In the genomic region with DNA sequence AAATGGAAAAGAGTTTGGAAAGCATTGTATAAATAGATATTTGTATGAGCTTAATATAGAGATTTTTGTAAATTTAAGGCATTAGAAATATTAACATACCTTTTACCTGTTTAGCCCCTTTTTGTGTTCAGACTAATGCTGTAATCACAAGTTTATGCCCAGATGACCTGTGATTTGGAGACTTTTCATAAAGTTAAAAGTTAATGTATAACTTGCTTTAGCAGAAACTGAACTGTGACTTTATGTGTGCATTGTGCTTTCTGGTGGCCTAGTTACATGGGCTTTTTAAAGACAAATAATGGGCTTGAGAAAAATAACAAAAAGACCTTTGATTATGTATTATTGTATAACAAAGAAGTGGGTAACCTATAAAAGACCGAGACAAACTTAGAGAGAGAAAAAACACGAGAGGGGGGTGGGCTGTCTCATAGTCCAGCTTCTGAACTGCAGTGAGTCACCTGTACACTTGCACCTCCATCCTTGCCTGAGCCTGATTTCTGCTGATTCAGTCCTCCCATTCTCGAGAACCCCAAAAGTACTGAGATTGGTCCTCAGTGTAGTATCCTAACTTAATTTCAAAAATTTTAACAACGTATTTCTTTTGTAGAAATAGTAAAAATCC, we compare ENCODE assay signal across 28 mouse cellular contexts.
A peak's percentile ranks its signal among the peaks of the same experiment; 100 is the strongest.
DNase-seq lines count a peak whose midpoint lies in the region; ATAC-seq and TF ChIP-seq lines count a peak whose summit lies in the region.
"Had no signal": no experiment of that assay in that cellular context is flagged by ENCODE, and none has a peak within 500 bp of the region (broad histone marks: within the 10 kb centered on the region; RNA-seq: fewer than 3 reads in every experiment).

No protein-coding gene starts in this region.

- intact Hi-C loops in gastrocnemius, postnatal 14 days (cut with DNase I; ENCODE audit: low total_unique reads): no loop called here

- no peaks in the 10 kb centered on the region for H3K4me1 ChIP-seq in kidney, embryonic 15.5 days
- no peaks in the 10 kb centered on the region for H3K4me1 ChIP-seq in stomach, embryonic 14.5 days (ENCODE audit: control insufficient read depth, insufficient read depth, low read length)
- no peaks in the 10 kb centered on the region for H3K4me1 ChIP-seq in stomach, postnatal 0 days (replicated peaks; ENCODE audit: control insufficient read depth, insufficient read depth)
- H3K4me1 ChIP-seq in intestine, postnatal 0 days (replicated peaks; ENCODE audit: control insufficient read depth, insufficient read depth, low read length): no peaks in the 10 kb centered on the region
- H3K4me1 ChIP-seq: embryonic facial prominence, embryonic 13.5 days; embryonic facial prominence, embryonic 15.5 days; forebrain, embryonic 10.5 days; forebrain, embryonic 12.5 days had no signal

- no peak overlapping the region for H3K4me2 ChIP-seq in kidney, embryonic 15.5 days
- H3K4me2 ChIP-seq in stomach, embryonic 14.5 days (replicated peaks; ENCODE audit: low read depth, low read length): no peak overlapping the region
- no peak overlapping the region for H3K4me2 ChIP-seq in stomach, postnatal 0 days (replicated peaks; ENCODE audit: low read depth)
- peak overlapping the region; percentile 35; the same call in 1 of the 2 replicates for H3K4me2 ChIP-seq in intestine, postnatal 0 days (replicated peaks; ENCODE audit: low read depth)
- H3K4me2 ChIP-seq: embryonic facial prominence, embryonic 13.5 days; embryonic facial prominence, embryonic 15.5 days; forebrain, embryonic 12.5 days had no signal

- no peak overlapping the region for H3K27ac ChIP-seq in kidney, embryonic 15.5 days
- H3K27ac ChIP-seq in stomach, embryonic 14.5 days (ENCODE audit: low read length): no peak overlapping the region
- H3K27ac ChIP-seq in stomach, postnatal 0 days (replicated peaks): no peak overlapping the region
- H3K27ac ChIP-seq in intestine, postnatal 0 days (ENCODE audit: low read depth, low read length): no peak overlapping the region
- H3K27ac ChIP-seq: embryonic facial prominence, embryonic 13.5 days; embryonic facial prominence, embryonic 15.5 days; forebrain, embryonic 10.5 days; forebrain, embryonic 12.5 days had no signal

- no peak overlapping the region for H3K9ac ChIP-seq in kidney, embryonic 15.5 days
- H3K9ac ChIP-seq in stomach, embryonic 14.5 days (replicated peaks; ENCODE audit: low read depth, low read length): no peak overlapping the region
- H3K9ac ChIP-seq in stomach, postnatal 0 days (ENCODE audit: low read length): no peak overlapping the region
- no peak overlapping the region for H3K9ac ChIP-seq in intestine, postnatal 0 days (ENCODE audit: low read depth, low read length)
- H3K9ac ChIP-seq: embryonic facial prominence, embryonic 13.5 days; embryonic facial prominence, embryonic 15.5 days; forebrain, embryonic 12.5 days had no signal

- no peak overlapping the region for H3K4me3 ChIP-seq in kidney, embryonic 15.5 days (replicated peaks)
- H3K4me3 ChIP-seq in stomach, embryonic 14.5 days (ENCODE audit: low read depth, low read length): no peak overlapping the region
- H3K4me3 ChIP-seq in stomach, postnatal 0 days (ENCODE audit: low read depth, low read length): no peak overlapping the region
- H3K4me3 ChIP-seq in intestine, postnatal 0 days (ENCODE audit: low read depth, low read length): no peak overlapping the region
- H3K4me3 ChIP-seq: embryonic facial prominence, embryonic 13.5 days; embryonic facial prominence, embryonic 15.5 days; erythroblast, embryonic 14.5 days; forebrain, embryonic 10.5 days; forebrain, embryonic 12.5 days had no signal

- no peak for TF ChIP-seq CTCF in stomach, postnatal 0 days (IDR thresholded peaks at IDR 0.05; ENCODE audit: low read depth)
- TF ChIP-seq CTCF in intestine, postnatal 0 days (IDR thresholded peaks at IDR 0.05; ENCODE audit: low read depth): no peak

- no peaks in the 10 kb centered on the region for H3K27me3 ChIP-seq in kidney, embryonic 15.5 days
- H3K27me3 ChIP-seq in stomach, embryonic 14.5 days (ENCODE audit: control insufficient read depth, insufficient read depth, low read length): no peaks in the 10 kb centered on the region
- no peaks in the 10 kb centered on the region for H3K27me3 ChIP-seq in stomach, postnatal 0 days (ENCODE audit: control insufficient read depth, insufficient read depth, low read length)
- no peaks in the 10 kb centered on the region for H3K27me3 ChIP-seq in intestine, postnatal 0 days (replicated peaks; ENCODE audit: control insufficient read depth, insufficient read depth, low read length)
- H3K27me3 ChIP-seq: CH12.LX; embryonic facial prominence, embryonic 13.5 days; embryonic facial prominence, embryonic 15.5 days; forebrain, embryonic 12.5 days; Patski had no signal

- no peak for TF ChIP-seq EP300 in stomach, postnatal 0 days (optimal IDR thresholded peaks at IDR 0.05)

- no peak for DNase-seq in kidney, adult 11 months
- DNase-seq in stomach, postnatal 0 days (ENCODE audit: low spot score): no peak
- DNase-seq in gastrocnemius, postnatal 14 days: no peak
- no peak for DNase-seq in cerebellum, postnatal 10 days
- DNase-seq: adrenal gland, adult 8-10 months; adrenal gland, postnatal 14 days; adrenal gland, postnatal 36 days; B cell, adult 2 months; cerebellum, adult 11-12 months; cerebellum, adult 2 months; cerebellum, adult 9-10 months; cerebellum, postnatal 14 days; cerebellum, postnatal 36 days; embryo, embryonic 11 days had no signal

- 66% methylated on average over 4 of the region's 4 CpGs for WGBS in kidney, embryonic 15.5 days
- WGBS in stomach, embryonic 14.5 days: 56% methylated on average over 4 of the region's 4 CpGs
- 46% methylated on average over 4 of the region's 4 CpGs for WGBS in stomach, postnatal 0 days
- WGBS in intestine, postnatal 0 days: 26% methylated on average over 4 of the region's 4 CpGs

- ATAC-seq in kidney, embryonic 15.5 days (replicated peaks; ENCODE audit: low FRiP score): 0 out of 2 replicates have a peak, but pooled peaks have one; percentile 54
- peak; percentile 79 for ATAC-seq in stomach, embryonic 14.5 days (ENCODE audit: insufficient number of reproducible peaks, insufficient read depth, low FRiP score, low read depth)
- no peak for ATAC-seq in stomach, postnatal 0 days (ENCODE audit: low FRiP score, low TSS enrichment)
- 0 out of 2 replicates have a peak, but pooled peaks have one; percentile 28 for ATAC-seq in intestine, postnatal 0 days
- ATAC-seq: activated CD4-positive, CD25-positive, alpha-beta regulatory T cell, adult 4 months; CD4-positive, CD25-positive, alpha-beta regulatory T cell, adult 4 months; forebrain, embryonic 14.5 days; Patski had no signal

- H3K9me3 ChIP-seq in kidney, embryonic 15.5 days (replicated peaks): no peaks in the 10 kb centered on the region
- no peaks in the 10 kb centered on the region for H3K9me3 ChIP-seq in stomach, embryonic 14.5 days (ENCODE audit: control insufficient read depth, low read depth, low read length)
- H3K9me3 ChIP-seq in stomach, postnatal 0 days (ENCODE audit: control insufficient read depth, low read length): no peaks in the 10 kb centered on the region
- H3K9me3 ChIP-seq in intestine, postnatal 0 days (ENCODE audit: control insufficient read depth): no peaks in the 10 kb centered on the region
- H3K9me3 ChIP-seq: embryonic facial prominence, embryonic 13.5 days; embryonic facial prominence, embryonic 15.5 days; forebrain, embryonic 10.5 days; forebrain, embryonic 12.5 days; G1E had no signal

- H3K36me3 ChIP-seq in kidney, embryonic 15.5 days: no peaks in the 10 kb centered on the region
- H3K36me3 ChIP-seq in stomach, embryonic 14.5 days (ENCODE audit: control insufficient read depth, insufficient read depth, low read length): no peaks in the 10 kb centered on the region
- H3K36me3 ChIP-seq in stomach, postnatal 0 days (ENCODE audit: control insufficient read depth, insufficient read depth, low read length): no peaks in the 10 kb centered on the region
- no peaks in the 10 kb centered on the region for H3K36me3 ChIP-seq in intestine, postnatal 0 days (ENCODE audit: control insufficient read depth, insufficient read depth)
- H3K36me3 ChIP-seq: embryonic facial prominence, embryonic 13.5 days; embryonic facial prominence, embryonic 15.5 days; forebrain, embryonic 10.5 days; forebrain, embryonic 12.5 days; G1E had no signal
